Mouse (Mus musculus): ENCODE results near the gene Adora3.

DNA sequence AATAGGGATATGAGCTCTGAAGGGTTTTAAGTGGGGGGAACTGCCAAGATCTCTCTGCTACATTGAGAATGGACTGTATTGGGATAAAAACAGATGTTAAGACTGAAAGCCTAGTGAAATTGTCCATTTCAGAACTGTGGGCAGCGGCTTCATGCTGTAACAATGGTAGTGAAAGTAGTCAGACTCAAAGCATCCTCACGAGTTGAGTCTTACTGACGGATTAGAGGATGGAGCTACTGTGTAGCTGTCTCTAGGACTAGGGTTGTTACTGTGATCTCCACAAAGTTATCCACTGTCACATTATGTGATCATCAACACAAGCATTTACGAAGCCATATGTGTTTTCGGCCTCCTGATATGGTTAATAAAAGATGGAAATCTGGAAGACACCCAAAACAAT is 87.5 kb downstream of the Adora3 start:
- no peak for TF ChIP-seq CTCF (IDR thresholded peaks at IDR 0.05; ENCODE audit: insufficient read depth, low read length)
- no peak for TF ChIP-seq POLR2A (IDR thresholded peaks at IDR 0.05; ENCODE audit: borderline replicate concordance, extremely low read depth, low read depth, low read length)
